Mouse (Mus musculus) cortical plate, adult 2 months (tissue): ENCODE data around the gene Eif4e1b.

Experiments used
- CTCF ChIP-seq: fragments of 200-500 bp; IDR thresholded peaks from 2 replicates; pipeline ENCODE4 v1.5.1; 2011; ENCODE audit warnings: mild to moderate bottlenecking, control low read depth, low read length; ENCODE audit not compliant: insufficient read depth; ENCODE audit errors: extremely low read depth
- POLR2A ChIP-seq: fragments of 200-500 bp; IDR thresholded peaks from 2 replicates; pipeline ENCODE4 v1.6.1; 2011; ENCODE audit warnings: mild to moderate bottlenecking, low read length, control low read depth; ENCODE audit not compliant: insufficient read depth; ENCODE audit errors: extremely low read depth

GRCm38 (mm10) chr13:54756156-54756712 lies 27.6 kb upstream of the Eif4e1b start:
- TF ChIP-seq CTCF (no peak), POLR2A (no peak)
